Mouse (Mus musculus) kidney, postnatal 25 days (tissue): ENCODE results near the gene Tubgcp4.
"Not testable (repeated sequence)": the region's sequence is repeated elsewhere in the genome, so short reads cannot be mapped to it uniquely, and the experiment has no call there.

ENCODE experiments used
- DNase-seq, 2 experiments: peaks; one replicate each; pipeline ENCODE4 v3.0.0; 2021; ENCODE audit warnings: mixed read lengths in 2 of 2

Tubgcp4 gene

DNA sequence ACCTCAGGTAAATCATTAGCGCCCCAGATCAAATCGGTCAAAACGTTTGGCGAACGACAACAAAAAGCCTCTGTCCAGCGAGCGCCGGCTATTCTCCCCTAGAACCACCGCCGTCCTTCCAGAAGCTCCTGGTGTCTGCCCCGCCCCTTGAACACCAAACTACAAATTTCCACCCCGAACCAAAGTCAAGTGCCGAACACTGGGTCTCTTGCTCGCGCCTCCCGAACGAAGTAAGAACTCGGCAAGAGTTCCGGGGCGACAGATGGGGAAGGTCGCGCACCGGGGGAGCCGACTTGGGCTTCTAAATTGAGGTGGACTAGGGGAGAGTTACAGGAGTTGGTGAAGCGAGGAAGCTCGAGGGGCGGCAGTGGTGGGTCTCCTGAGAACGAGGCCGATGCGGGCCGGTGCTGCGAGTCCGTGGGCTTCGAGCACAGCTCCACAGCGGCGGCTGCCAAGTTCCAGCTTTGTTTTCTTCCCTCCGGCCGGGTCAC is at the start of gene Tubgcp4:
TSS of gene Tubgcp4 (plus strand) at position 174 of the 491 bp plus-strand sequence.
- DNase-seq: peak; percentile 73 to 81

GRCm38 (mm10) chr2:121126302-121126701 is 44.2 kb upstream of the Tubgcp4 start:
- DNase-seq: not testable (repeated sequence)

- peak; percentile 28 to 47 for DNase-seq
Measured at GRCm38 (mm10) chr2:121127536-121127935, 42.9 kb upstream of the Tubgcp4 start.

GRCm38 (mm10) chr2:121128865-121129620 is 41.4 kb upstream of the Tubgcp4 start:
- DNase-seq: no peak

- no peak for DNase-seq
Measured at GRCm38 (mm10) chr2:121132822-121133221, 37.6 kb upstream of the Tubgcp4 start.

- no peak for DNase-seq
Measured at GRCm38 (mm10) chr2:121137371-121137770, 33.1 kb upstream of the Tubgcp4 start.

- peak; percentile 82 to 90 for DNase-seq
Measured at GRCm38 (mm10) chr2:121139266-121140017, 31.0 kb upstream of the Tubgcp4 start.

DNA sequence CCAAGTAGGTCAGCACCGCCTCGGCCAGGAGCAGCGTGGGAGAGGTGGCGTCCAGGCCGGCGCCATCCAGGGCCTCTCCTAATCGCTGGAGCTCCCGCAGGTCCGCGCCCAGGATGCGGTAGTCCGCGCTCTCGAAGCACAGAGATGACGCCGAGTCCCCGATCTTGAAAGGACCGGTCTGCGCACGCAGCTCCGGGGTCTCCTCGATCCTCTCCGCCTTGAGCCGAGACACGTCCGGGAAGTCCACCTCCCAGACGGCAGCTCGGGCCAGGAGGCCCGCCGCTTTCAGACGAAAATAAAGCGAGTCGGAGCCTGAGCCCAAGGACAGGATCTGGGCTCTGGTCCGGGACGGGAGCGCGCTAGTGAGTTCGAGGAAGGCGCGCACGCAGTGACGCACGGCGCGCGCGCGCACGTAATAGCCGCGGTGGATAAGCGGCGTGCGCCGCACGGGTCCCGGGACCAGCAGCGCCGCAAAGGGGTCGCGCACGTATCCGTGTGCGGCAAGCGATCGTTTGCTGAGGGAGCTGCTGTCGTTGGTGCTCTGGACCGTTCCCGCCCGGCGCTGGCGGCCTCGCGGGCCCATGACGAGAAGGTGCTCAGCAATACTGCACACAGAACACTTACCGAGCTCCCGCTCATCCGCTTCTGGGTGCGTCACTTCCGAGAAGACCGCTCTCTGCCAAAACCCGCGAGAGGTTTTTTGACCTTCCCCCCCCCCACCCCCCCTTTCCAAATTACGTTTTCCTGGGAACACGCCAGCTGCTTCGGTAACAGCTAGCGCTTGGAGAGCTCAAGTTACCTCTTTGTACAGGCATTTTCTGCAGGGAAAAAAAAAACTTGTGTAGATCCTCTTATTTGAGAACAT is 30.2 kb upstream of the Tubgcp4 start, which contains the start of the genes Adal and Lcmt2:
TSS of gene Adal (plus strand) at position 411 of the 865 bp plus-strand sequence.
TSS of gene Lcmt2 (minus strand) at position 636 of the 865 bp plus-strand sequence.
- DNase-seq: peak; percentile 89 to 94

DNA sequence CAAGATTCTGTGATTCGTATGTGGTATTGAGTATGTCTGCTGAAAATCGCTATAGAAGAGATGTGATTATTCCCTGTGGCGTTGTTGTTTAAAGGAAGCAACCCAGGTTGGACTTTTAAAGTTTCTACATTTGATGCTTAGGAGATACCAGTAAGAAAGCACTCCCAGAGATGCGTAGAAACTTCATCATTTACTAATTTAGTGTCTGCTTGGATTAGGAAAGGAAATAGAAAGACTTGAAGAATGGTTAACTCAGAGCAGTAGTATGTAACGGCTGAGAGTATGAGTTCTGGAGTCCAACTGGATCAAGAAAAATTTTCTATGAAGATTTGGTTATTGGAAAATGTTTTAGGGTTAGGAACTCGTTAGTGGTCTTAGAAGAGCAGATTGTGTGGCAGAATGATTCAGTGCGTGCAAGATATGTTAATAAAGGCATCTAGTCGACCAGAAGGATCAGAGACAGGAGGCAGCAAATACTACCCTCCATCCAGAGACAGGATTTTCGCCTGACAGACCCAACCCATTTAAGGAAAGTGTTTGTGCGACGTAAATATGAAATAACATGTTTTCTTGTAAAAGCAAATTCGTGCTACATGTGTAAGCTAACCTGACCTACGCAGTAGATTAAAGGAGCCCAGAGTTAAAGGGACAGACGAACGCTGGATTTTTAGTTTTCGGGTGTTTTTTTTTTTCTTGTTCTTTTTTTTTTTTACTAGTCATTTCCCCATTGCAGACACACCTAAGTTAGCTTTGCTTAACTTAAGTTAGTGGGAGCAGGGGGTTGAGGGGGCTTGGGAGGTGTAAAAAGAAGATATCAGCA is 29.0 kb upstream of the Tubgcp4 start:
- no peak for DNase-seq

- DNase-seq: no peak
Measured at GRCm38 (mm10) chr2:121142415-121142814, 28.0 kb upstream of the Tubgcp4 start.

GRCm38 (mm10) chr2:121149679-121150078 is 20.8 kb upstream of the Tubgcp4 start:
- no peak for DNase-seq

DNA sequence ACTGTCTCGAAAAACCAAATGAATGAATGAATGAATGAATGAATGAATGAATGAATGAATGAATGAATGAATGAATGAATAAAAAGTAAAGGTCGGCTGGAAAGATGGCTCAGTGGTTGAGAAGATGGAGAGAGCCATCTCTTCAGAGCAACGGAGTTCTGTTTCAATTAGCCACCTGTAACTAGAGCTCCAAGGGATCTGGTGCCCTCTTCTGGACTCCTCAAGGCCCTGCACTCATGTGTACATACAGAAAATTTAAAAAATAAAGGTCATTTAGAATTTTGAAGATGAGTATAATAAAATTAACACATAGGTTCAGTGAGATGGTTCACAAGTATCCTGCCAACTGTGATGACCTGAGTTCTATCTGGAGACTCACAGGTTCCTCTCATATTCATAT is 17.4 kb upstream of the Tubgcp4 start:
- DNase-seq: no peak

- no peak for DNase-seq
Measured at GRCm38 (mm10) chr2:121169173-121169572, 1.3 kb upstream of the Tubgcp4 start.

- peak; percentile 59 to 70 for DNase-seq
Measured at GRCm38 (mm10) chr2:121169902-121170301, 552 bp upstream of the Tubgcp4 start.

GRCm38 (mm10) chr2:121170980-121171742 is 707 bp downstream of the Tubgcp4 start, which contains the start of gene Zscan29:
TSS of gene Zscan29 (minus strand) at chr2:121171125.
- DNase-seq: peak; percentile 89 to 95

GRCm38 (mm10) chr2:121178828-121179479 is 8.5 kb downstream of the Tubgcp4 start:
- DNase-seq: no peak

DNA sequence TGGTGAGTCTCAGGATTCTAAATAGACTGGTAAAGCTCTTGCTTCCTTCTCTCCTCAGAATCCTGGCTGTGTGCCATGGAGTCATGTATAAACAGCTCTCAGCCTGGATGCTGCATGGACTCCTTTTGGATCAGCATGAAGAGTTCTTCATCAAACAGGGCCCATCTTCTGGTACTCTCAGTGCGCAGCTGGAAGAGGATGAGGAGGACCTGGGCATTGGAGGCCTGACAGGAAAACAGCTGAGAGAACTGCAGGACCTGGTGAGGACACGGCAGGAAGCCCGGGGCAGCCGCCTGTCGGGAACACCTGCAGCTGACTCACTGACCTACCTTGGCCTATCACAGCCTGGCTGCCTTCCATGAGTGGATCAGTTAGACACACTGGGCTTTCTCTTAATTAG is 13.0 kb downstream of the Tubgcp4 start:
- peak; percentile 15 to 40 for DNase-seq

DNA sequence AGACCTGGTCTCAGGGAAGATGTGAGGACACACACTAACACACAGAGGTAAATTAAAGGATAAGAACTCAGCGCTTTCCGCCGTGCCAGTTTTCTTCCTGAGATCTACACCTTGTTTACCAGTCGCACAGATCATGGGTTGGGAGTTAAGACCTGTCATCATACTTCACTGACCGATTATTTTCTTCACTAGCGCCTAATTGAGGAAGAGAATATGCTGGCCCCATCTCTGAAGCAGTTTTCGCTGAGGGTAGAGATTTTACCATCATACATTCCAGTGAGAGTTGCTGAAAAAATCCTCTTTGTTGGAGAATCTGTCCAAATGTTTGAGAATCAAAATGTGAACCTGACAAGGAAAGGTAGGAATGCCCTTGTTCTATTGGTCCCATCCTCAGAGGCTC is 13.7 kb downstream of the Tubgcp4 start:
- DNase-seq: no peak

DNA sequence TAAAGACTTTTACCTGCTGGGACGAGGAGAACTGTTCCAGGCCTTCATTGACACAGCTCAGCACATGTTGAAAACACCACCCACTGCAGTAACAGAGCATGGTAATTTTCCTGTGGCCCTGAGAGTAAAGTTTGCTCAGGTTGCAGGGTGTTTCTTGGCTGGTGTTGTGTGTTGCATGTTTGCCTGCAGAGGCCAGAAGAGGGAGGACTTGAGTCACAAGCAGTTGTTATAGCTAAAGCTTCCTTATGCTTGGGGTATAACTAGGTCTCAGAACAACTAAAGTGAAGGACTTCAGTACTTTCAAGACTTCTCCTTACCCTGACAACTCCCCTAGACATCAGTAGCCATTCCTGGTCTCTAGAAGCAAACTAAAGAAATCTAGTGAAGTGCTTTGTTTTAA is 18.1 kb downstream of the Tubgcp4 start:
- DNase-seq: no peak

GRCm38 (mm10) chr2:121195466-121195865 is 25.0 kb downstream of the Tubgcp4 start:
- no peak for DNase-seq
